Mouse (Mus musculus) right cerebral cortex, adult 18-20 months (tissue): ENCODE measurements at regions not wholly inside any gene's neighbourhood (a gene's known extent, or its start where the extent isn't known, plus 50 kb on each side); places are given as distances from the start of the nearest gene placed in this dataset.
"Not testable (repeated sequence)": the region's sequence is repeated elsewhere in the genome, so short reads cannot be mapped to it uniquely, and the experiment has no call there.

Experiments
- DNase-seq: peaks from one replicate; pipeline ENCODE4 v3.0.0; 2022; ENCODE audit warnings: mixed read lengths

GRCm38 (mm10) chr8:78077122-78077521 lies 136.0 kb upstream of the Ttc29 start:
- DNase-seq = no peak

GRCm38 (mm10) chr8:78081395-78081794 lies 131.7 kb upstream of the Ttc29 start:
- DNase-seq = not testable (repeated sequence)

GRCm38 (mm10) chr8:78083012-78083411 lies 130.1 kb upstream of the Ttc29 start:
- no peak for DNase-seq

DNA sequence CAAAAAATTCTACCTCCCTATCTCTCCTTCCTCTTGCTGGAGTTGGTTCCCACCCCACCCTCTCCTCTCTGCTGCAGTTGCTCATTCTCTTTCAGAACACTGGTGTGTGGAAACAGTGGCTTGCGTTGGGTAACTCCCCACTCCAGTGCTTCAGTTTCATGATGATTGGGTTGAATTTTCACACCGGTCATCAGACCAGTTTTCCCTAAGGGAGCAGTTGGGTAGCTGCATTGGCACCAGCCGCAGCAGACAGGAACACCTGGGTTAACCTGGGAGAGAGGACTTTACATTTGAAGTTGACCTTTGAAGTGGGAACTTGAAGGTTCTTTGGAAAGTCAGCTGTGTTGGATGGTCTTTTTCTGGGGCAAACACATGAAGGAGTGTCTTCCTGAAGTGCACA lies 126.7 kb upstream of the Ttc29 start:
- no peak for DNase-seq

- DNase-seq = no peak
Observed at GRCm38 (mm10) chr8:78090382-78091122, 122.5 kb upstream of the Ttc29 start.

GRCm38 (mm10) chr8:78096383-78096782 lies 116.7 kb upstream of the Ttc29 start:
- no peak for DNase-seq

GRCm38 (mm10) chr8:78098191-78098745 lies 114.8 kb upstream of the Ttc29 start:
- no peak for DNase-seq

- DNase-seq = no peak
Observed at GRCm38 (mm10) chr8:78099091-78099490, 114.0 kb upstream of the Ttc29 start.

DNA sequence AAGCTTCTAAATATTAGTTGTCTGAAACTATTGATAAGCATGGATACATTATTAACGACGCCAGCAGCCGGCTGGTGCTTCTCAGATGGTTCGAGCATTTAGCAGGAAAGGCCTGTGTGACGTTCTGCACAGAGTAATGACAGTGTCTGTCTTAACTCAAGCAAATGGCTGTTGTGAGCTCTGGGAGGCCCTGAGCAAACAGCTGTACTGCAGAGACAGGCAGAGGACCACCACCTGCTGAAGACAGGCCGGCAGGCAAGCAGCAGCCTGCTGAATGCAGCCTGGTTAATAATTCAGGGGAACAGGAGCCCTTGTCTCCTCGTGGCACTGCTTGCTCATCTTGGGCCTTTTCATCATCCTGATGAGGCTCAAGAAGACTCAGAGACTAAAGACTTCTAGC lies 105.8 kb upstream of the Ttc29 start:
- DNase-seq = no peak

DNA sequence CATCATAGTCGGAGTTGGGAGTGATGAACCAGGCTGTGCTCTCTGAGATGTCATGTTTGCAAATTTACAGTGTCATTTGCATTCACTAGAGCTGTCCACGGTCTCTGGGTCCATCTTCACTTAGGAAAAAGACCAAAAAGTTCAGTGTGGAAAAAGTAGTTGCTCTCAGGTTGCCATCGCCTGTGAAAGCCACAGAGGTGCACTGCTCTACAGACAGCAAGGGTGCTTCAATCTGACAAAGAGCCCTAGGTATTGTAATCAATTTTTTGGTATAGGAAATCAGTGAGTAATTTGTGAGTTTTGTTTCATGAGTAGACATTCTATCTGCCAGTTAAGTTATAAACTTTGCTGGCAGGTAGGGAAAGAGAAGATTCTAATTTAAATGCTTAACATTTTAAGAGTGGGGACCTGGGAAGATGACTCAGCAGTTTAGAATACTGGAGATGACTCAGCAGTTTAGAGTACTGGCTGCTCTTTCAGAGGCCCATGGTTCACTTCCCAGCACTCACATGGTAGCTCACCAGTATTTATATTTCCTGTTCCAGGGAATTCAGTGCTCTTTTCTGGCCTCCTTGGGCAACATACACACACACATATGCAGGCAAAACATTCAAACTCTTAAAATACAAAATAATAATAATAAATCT lies 103.0 kb upstream of the Ttc29 start:
- no peak for DNase-seq

DNA sequence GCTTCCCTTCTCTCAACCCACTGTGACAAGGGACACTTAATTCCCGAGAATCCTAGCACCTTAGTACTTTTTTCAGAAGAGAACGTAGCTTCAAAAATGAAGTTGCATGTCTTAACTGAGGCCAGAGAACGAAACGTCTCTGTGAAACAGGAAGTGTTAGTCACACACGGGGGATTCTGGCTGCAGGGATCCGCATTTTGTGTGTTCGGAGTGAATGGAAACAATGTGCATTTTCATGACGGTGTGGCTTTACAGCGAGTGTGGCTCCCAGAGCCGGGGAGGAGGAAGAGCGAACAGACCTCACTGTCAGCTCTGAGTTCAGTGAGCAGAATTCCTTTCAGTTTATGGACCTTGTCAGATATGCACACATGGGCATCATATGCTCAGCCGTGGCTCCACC lies 100.0 kb upstream of the Ttc29 start:
- DNase-seq = no peak

DNA sequence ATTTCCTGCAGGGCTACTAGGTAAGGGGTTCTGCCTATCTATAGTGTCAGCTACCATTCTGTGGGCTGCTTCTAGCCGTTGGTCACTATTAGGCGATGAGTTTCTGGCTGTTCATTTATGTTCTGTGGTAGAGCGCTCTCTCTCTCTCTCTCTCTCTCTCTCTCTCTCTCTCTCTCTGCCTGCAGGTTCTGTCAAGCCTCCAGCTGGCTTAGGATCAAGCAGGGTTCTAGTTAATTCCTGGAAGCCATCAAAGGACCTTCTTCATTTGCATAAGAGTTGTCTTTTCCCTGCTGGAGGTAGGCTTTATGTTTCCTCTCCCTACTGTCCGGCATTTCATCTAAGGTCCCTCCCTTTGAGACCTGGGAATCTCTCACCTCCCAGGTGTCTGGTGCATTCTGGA lies 98.6 kb upstream of the Ttc29 start:
- no peak for DNase-seq

- no peak for DNase-seq
Observed at GRCm38 (mm10) chr8:78117191-78117590, 95.9 kb upstream of the Ttc29 start.

DNA sequence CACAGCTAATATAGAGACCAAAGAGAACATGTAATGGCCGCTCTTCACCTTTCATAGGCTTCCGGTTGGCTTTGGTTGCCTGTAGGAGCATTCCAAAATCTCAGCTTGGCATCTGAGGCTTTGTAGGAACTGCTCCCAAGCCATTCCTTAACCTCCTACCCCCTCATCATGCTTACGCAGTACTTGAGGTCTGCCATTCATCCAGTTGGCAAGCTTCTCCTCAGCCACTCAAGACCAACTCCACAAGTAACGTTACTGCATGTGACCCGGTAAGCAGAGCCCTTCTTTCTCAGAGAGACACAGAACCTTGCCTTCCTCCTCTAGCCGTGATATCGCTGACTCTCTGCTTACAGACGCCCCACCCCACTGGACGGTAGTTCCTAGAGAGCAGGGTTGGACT lies 94.6 kb upstream of the Ttc29 start:
- DNase-seq = no peak

GRCm38 (mm10) chr8:78119682-78120081 lies 93.4 kb upstream of the Ttc29 start:
- DNase-seq = peak; percentile 5

GRCm38 (mm10) chr8:78124248-78124647 lies 88.8 kb upstream of the Ttc29 start:
- DNase-seq = peak; percentile 11

GRCm38 (mm10) chr8:78127852-78128251 lies 85.2 kb upstream of the Ttc29 start:
- no peak for DNase-seq

DNA sequence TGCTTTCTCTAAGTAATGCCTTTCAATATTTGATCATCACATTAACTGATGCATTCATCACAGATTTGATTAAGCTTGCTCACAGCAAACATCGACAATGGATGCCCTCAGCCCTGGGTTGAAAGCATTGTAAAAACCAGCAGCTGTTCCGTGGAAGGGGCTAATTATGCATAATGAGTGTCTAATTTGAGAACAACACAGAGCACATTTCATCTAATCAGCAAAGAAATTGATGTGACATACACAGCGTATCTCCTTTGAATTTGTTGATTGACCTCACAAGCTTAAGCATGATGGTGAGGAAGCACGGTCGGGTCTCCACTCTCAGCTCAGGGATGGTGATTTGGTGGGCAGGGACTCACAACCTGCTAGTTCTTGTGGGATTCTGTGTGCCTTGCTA lies 84.0 kb upstream of the Ttc29 start:
- DNase-seq = no peak

DNA sequence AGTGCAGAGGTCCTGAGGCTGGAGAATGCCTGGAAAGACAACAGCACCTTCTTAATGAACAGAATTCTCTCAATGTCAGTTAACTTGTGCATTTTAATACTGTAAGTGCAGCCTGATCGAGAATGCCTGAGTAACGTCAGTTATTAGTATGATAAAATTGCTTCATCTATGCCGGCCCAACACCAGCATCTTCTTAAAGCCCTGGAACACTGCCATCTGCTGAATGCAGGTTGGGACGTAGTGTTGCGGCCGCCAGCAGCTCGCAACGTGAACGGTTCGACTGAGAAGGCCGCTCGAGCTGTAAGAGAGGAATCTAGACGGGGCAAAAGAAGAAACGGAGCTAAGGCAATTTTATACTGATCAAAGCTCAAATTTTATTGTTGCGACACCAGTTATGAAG lies 73.6 kb upstream of the Ttc29 start:
- not testable (repeated sequence) for DNase-seq

DNA sequence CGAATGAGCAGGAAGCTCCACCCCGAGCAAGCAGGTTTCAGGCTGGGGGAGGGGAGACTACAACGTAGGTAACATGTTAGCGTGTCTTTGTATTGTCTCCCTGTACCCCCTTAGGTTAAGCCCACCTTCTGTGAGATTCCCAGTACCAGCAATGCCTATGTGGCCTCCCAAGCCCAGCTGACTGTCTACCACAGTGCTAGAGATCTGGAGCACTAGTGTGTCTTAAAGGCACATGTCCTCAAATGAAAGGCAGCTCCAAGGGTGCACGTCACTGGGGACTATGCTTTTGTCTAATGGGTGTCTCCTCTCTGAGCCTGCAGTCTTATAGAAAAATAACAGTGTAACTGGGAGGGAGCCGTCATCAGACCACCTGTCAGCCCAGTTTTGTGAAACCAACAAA lies 65.9 kb upstream of the Ttc29 start:
- no peak for DNase-seq

DNA sequence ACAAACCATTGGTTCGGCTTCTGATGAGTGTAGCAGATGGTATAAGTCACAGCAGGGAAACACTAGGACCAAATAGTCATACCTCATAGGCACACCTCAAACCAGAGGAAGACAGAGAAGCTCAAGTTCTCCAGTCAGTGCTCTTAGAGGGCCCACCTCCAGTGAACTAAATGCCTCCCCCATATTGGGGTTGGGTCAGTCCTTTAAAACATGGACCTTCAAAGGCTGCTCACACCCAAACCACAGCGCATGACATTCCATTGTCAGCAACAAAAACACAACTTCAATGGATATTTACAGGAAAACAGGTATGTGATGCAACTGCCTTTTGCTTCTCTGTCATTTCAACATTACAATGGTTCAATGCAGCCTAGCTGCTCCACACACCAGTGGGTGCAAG lies 65.1 kb upstream of the Ttc29 start:
- DNase-seq = no peak

DNA sequence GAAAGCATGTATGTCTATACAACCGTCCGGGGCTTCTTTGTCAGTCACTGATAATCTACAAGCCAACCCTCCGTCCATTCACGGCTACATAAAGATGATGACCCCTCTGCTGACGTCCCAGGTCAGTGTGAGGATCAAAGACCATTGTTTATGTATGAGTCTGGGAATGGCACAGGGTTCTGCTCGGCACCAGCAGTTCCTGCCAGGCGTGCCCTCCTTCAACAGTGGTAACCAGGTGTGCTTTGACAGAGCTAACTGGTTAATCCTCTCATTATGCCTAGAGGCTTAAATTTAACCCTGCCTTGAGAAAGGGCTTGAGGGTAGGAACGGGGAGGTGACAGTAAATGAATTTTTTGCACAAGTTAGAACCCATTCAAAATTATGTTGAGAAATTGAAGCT lies 58.2 kb upstream of the Ttc29 start:
- DNase-seq = no peak

- DNase-seq = peak; percentile 5
Observed at GRCm38 (mm10) chr8:78162046-78162445, 51.1 kb upstream of the Ttc29 start.

- no peak for DNase-seq
Observed at GRCm38 (mm10) chr8:78162763-78163508, 50.2 kb upstream of the Ttc29 start.
